Mouse (Mus musculus): ENCODE measurements around the gene Pdzk1ip1. TPM values are rescaled to one million over a fixed set of nuclear protein-coding genes. Genes with fewer than 3 reads are reported as not detected.

Pdzk1ip1 gene
- polyA plus RNA-seq, 1 experiment from 2014 or later = 12.5 TPM

Other genes starting within 250 kb of the Pdzk1ip1 start
- 2.2 and 3.1 TPM in 2 replicates for gene Foxd2, start 179.8 kb upstream of the Pdzk1ip1 start, polyA plus RNA-seq (2016; fragmentation: Nextera tagmentation; extraction: Ambion mirVana)
- gene Foxe3, start 162.7 kb upstream of the Pdzk1ip1 start, polyA plus RNA-seq (2016; fragmentation: Nextera tagmentation; extraction: Ambion mirVana) = 0.18 and 0.51 TPM in 2 replicates
- gene Cmpk1, start 101.5 kb upstream of the Pdzk1ip1 start, polyA plus RNA-seq (2016; fragmentation: Nextera tagmentation; extraction: Ambion mirVana) = 88.0 and 91.2 TPM in 2 replicates
- gene Stil, start 88.5 kb upstream of the Pdzk1ip1 start, polyA plus RNA-seq (2016; fragmentation: Nextera tagmentation; extraction: Ambion mirVana) = 15.0 and 20.0 TPM in 2 replicates
- gene Tal1, start 32.3 kb upstream of the Pdzk1ip1 start, polyA plus RNA-seq (2016; fragmentation: Nextera tagmentation; extraction: Ambion mirVana) = 3.2 and 4.7 TPM in 2 replicates
- gene Cyp4x1, start 45.6 kb downstream of the Pdzk1ip1 start, polyA plus RNA-seq (2016; fragmentation: Nextera tagmentation; extraction: Ambion mirVana) = 0.40 and 0.82 TPM in 2 replicates
- not detected in 2 replicates for gene Cyp4a29, start 153.4 kb downstream of the Pdzk1ip1 start, polyA plus RNA-seq (2016; fragmentation: Nextera tagmentation; extraction: Ambion mirVana)
- gene Cyp4a12a, start 210.3 kb downstream of the Pdzk1ip1 start, polyA plus RNA-seq (2016; fragmentation: Nextera tagmentation; extraction: Ambion mirVana) = not detected in 2 replicates